Mouse (Mus musculus) cerebellum, postnatal 14 days (tissue): Measurements from ENCODE around the gene Gpcpd1.
A peak's percentile ranks its signal among the peaks of the same experiment; 100 is the strongest.

Source experiments
- DNase-seq, 2 experiments: peaks; one replicate each; pipeline ENCODE4 v3.0.0; 2021; ENCODE audit warnings: mixed read lengths in 2 of 2

Gene Gpcpd1

DNA sequence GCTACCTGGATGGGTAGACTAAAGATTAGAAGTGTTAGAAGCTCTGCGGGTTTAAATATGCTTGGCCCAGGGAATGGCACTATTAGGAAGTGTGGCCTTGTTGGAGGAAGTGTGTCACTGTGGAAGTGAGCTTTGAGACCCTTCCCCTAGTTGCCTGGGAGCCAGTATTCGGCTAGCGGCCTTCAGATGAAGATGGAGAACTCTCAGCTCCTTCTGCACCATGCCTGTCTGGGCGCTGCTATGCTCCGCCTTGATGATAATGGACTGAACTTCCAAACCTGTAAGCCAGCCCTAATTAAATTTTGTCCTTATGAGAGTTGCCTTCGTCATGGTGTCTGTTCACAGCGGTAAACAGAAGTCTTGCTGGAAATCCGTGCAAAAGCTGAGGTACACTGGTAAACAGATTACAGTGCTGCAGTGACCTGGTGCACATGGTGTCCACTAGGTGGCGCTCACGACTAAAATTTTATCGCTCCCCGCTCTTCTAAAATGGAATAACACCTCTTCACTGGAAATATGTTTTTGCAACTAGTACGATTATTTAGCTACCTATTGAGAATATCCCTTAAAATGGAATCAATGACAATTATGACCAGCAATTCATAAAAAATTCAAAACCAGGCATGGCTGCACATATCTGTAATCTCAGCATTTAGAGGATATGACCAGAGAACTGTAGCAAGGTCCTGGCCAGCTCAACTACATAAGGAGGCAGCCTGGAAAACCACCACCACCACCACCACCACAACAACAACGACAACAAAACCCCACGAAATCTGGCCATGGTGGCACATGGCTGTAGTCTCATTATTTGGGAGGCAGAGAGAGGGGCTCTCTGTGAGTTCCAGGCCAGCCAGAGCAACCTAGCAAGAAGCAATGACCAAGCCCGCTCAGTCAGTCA is 71.1 kb downstream of the Gpcpd1 start:
- DNase-seq, result peak; percentile 89 to 93

- peak; percentile 6 to 11 for DNase-seq
Measured at GRCm38 (mm10) chr2:132515607-132516006, 71.9 kb downstream of the Gpcpd1 start.

DNA sequence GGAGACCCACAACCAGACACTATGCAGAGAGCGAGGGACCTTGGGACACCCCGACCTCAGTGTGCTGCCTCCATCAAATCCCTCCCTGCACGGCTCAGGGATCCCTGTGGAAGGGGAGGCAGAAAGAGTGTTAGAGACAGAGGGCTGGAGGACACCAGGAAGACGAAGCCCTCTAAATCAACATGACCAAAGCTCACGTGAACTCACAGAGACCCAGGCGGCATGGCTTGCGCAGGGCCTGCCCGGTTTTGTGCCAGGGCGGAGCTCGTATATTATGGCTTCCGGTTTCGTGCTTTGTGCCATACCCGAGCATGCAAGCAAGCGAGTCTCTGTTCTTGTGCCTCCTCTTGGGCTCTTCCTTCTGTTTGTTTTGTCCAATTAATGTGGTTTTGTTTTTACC is 72.5 kb downstream of the Gpcpd1 start:
- peak; percentile 14 to 19 for DNase-seq

GRCm38 (mm10) chr2:132514353-132514752 is 73.2 kb downstream of the Gpcpd1 start:
- peak; percentile 70 to 75 for DNase-seq

- peak; percentile 75 to 77 for DNase-seq
Measured at GRCm38 (mm10) chr2:132513371-132514181, 74.0 kb downstream of the Gpcpd1 start.

- peak in 1 of 2 experiments; percentile 29 for DNase-seq
Measured at GRCm38 (mm10) chr2:132512977-132513351, 74.6 kb downstream of the Gpcpd1 start.

DNA sequence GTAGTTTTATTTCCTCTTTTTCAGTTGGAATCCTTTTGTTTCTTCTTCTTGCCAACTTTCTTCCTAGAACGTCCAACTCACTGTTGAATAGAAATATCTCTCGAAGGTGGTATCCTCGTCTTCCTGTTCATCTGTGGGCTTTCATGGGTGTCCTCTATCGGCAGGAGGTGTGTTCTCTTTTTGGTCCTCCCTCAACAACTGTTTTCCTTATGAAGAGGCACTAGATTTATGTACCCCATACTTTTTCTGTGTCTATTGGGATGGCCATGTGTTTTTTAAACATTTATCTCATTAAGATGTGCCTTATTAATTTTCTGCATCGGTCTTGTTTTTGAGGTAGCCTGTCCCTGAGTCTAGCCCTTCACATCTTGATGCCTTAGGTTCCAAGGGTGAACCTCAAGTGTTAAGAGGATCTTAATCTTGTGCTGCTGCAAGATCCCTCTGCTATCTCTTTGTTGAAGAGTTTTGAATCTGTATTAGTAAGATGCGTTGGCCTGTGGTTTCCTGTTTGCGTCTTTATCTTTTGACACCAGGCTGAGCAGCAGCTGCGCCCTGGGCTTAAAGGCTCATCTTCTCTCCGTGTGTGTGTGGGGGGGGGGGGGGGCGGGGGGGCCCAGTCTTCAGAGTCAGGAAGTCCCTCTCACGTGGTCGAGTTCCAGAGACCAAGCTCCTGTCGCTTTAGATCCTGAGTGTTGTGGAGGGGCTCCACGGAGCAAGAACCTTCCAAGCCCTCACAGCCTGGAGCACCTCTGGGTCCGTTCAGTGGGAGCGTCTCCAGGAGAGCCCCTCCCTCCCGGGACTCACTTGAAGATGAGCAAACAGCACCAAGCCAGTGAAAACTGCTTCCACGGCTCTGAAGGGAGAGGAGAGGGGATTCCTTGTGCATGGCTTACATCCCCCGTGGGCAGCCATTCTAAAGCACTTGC is 75.2 kb downstream of the Gpcpd1 start:
- DNase-seq, result peak in 1 of 2 experiments; percentile 36

DNA sequence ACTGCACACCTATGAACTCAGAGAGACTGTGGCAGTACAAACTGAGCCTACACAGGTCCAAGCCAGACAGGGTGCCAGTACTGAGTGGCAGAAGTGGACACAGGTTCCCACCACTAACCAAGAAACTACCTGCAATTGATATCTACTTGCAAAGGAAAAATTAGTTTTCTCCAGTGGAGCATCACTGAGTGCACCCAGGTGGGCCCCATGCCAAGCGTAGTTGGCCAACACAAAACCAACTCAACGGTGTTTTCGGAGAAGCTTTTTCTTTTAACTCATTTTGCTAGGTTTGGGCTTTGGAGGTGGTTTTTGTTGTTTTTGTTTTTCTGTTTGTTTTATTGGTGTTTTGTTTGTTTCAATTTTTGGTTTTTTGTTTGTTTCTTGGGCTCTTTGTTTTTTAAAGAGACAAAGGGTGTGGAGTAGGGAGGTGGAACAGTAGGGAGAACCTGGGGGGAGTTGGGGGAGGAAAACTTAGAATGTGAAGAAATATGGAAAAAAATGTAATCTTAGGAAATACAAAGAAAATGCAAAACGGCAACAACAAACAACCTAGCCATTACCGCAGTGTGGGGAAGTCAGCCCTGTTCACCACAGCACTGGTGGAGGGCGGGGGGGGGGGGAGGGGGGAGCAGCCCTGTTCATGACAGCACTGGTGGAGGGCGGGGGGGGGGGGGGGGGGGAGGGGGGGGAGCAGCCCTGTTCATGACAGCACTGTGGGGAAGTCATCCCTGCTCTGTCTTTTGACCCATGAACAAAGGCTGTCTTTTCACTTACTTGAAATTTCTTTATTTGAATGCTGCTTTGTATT is 76.3 kb downstream of the Gpcpd1 start:
- peak; percentile 51 to 54 for DNase-seq

GRCm38 (mm10) chr2:132509714-132510113 is 77.8 kb downstream of the Gpcpd1 start:
- DNase-seq, result no peak

DNA sequence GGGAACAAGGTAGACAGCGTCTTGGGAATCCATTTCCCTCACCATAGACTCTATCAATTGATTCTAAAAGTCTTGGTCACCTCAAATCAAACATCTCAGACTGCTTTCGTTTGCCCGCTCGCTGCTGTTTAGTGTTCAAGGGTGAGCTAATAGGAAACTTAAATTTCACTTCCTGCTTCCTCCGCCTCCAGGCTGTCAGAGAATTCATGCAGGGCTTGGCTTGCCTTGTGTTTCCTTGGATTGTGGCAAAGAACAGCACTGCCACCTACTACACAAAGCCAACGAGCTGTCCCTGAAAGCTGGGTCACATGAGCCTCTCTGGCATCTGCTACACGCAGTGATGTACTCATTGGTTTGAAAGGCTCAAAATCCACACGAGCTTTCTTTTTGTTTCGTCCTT is 78.3 kb downstream of the Gpcpd1 start:
- peak; percentile 48 to 49 for DNase-seq

DNA sequence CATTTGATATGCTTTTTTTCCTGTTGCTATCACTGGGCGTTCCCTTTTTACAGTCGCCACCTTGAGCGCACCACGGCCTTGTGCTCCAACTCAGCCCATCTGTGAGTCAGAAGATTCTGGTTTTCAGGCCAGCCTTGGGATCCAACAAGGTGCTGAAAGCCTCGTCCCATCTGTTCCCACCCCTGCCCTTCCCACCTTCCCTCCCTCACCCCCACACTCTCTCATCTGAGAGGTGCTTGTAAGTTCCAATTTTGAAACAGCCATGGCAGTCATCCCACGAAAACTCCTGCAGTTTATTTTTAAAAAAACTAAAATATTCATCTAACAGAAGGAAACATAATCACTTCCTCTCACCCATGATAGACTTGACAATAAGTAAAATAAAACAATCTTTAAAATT is 80.0 kb downstream of the Gpcpd1 start:
- DNase-seq, result peak in 1 of 2 experiments; percentile 26

DNA sequence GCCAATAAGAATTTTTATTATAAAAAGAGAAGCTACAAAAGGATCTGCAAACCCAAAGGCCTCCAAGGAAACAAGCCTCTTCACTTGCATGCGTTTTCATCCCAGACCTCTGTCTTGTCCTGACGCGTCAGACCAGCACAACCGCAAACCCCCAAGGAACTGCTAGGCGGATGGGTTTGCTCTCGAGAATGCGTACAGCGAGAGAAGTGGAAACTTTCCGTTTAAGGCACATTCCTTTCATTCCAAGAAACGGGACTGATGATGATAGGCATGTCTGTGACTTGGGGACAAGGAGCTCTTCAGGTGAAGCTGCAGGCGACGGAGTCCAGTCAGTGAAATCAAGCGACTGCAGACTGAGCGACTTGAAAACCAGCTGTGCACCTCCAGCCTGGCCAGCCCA is 80.4 kb downstream of the Gpcpd1 start:
- no peak for DNase-seq

- DNase-seq, result no peak
Measured at GRCm38 (mm10) chr2:132505828-132506227, 81.7 kb downstream of the Gpcpd1 start.

GRCm38 (mm10) chr2:132498344-132498743 is 89.2 kb downstream of the Gpcpd1 start:
- no peak for DNase-seq

- DNase-seq, result no peak
Measured at GRCm38 (mm10) chr2:132497412-132498135, 90.0 kb downstream of the Gpcpd1 start.

- no peak for DNase-seq
Measured at GRCm38 (mm10) chr2:132493184-132493583, 94.3 kb downstream of the Gpcpd1 start.

DNA sequence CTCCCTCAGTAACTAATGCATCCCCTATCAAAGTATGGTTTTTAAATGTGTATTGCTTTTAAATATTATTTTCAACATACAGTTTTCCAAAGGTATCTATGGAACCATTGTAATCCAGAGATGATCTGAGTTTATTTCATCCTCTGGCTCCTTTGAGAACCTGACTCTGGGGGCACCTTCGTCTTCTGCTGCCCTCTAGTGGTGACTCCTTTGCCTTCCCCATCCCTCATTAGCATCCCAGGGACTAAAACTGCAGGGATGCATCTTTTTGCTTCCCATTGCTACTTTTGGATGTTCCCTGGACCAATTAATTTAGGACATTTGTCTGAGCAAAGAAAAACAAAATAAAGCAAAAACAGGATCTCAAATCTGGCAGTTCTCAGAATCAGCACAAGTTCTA is 102.1 kb downstream of the Gpcpd1 start:
- peak; percentile 83 to 85 for DNase-seq

- no peak for DNase-seq
Measured at GRCm38 (mm10) chr2:132481547-132481946, 106.0 kb downstream of the Gpcpd1 start.
